Mouse (Mus musculus) liver, embryonic 14.5 days (tissue): ENCODE data around the gene Crip2. TPM values are rescaled to one million over a fixed set of nuclear protein-coding genes. Genes with fewer than 3 reads are reported as not detected.

Source experiments
- ATAC-seq: fragments of 200-750 bp; cut with Nextera tagmentation; 2 replicates; pipeline ENCODE4 v1.8.0; 2017; ENCODE audit warnings: moderate number of reproducible peaks, mild to moderate bottlenecking, moderate library complexity; ENCODE audit not compliant: insufficient read depth
- DNase-seq, 3 experiments: peaks; one replicate each; pipeline ENCODE4 v3.0.0-alpha.2; 2012 to 2013; ENCODE audit warnings: low read depth in 3 of 3, low spot score in 3 of 3
- H3K27ac ChIP-seq: fragments of 300-500 bp; sonication (generic); 2 replicates; pipeline ENCODE4 v1.5.1; 2014; ENCODE audit warnings: moderate library complexity, mild to moderate bottlenecking, control low read depth, inconsistent platforms
- H3K27me3 ChIP-seq: fragments of 300-500 bp; sonication (generic); 2 replicates; pipeline ENCODE4 v1.6.1; 2014; ENCODE audit warnings: mild to moderate bottlenecking, low read length, moderate library complexity; ENCODE audit not compliant: control insufficient read depth, insufficient read depth
- H3K36me3 ChIP-seq: fragments of 300-500 bp; sonication (generic); replicated peaks from 2 replicates; pipeline ENCODE4 v1.6.1; 2014; ENCODE audit warnings: low read depth; ENCODE audit not compliant: control insufficient read depth, insufficient read depth
- H3K4me1 ChIP-seq, 2 experiments: fragments of 200-500 bp in 1 of 2; fragments of 300-500 bp in 1 of 2; sonication (generic) in 1 of 2; replicated peaks; 2 replicates each; pipeline ENCODE4 v1.6.1; 2012 to 2014; ENCODE audit warnings: antibody characterized with exemption in 1 of 2, inconsistent platforms in 1 of 2, low read length in 1 of 2; ENCODE audit not compliant: control insufficient read depth in 2 of 2, insufficient read depth in 2 of 2
- H3K4me2 ChIP-seq: fragments of 300-500 bp; sonication (generic); 2 replicates; pipeline ENCODE4 v1.6.1; 2014; ENCODE audit warnings: low read depth, mild to moderate bottlenecking, control low read depth, moderate library complexity
- H3K4me3 ChIP-seq, 2 experiments: fragments of 200-500 bp in 1 of 2; fragments of 300-500 bp in 1 of 2; sonication (generic) in 1 of 2; 2 replicates each; pipeline ENCODE4 v1.5.1; 2012 to 2014; ENCODE audit warnings: low read depth in 2 of 2, low read length in 2 of 2, mild to moderate bottlenecking in 2 of 2, control low read depth in 1 of 2, inconsistent platforms in 1 of 2, moderate library complexity in 1 of 2; ENCODE audit not compliant: insufficient read depth in 1 of 2
- H3K9ac ChIP-seq: fragments of 300-500 bp; sonication (generic); replicated peaks from 2 replicates; pipeline ENCODE4 v1.6.1; 2014; ENCODE audit warnings: mild to moderate bottlenecking, control low read depth, moderate library complexity
- H3K9me3 ChIP-seq: fragments of 300-500 bp; sonication (generic); 2 replicates; pipeline ENCODE4 v1.6.1; 2016; ENCODE audit warnings: low read length, mixed read lengths; ENCODE audit not compliant: control insufficient read depth
- CTCF ChIP-seq: IDR thresholded peaks from 2 replicates; pipeline ENCODE4 v1.5.1; 2016; ENCODE audit warnings: antibody characterized with exemption, low read depth, control low read depth
- EP300 ChIP-seq: IDR thresholded peaks from 2 replicates; pipeline ENCODE4 v1.6.1; 2016; ENCODE audit warnings: antibody characterized with exemption, low read depth
- WGBS: fragments of 180-500 bp; shearing (Covaris S2); extraction: QIAGEN DNeasy Blood & Tissue Kit; methylation state at CpG from one replicate; pipeline ENCODE4 v1.1.7; 2014; ENCODE audit not compliant: insufficient replicate concordance; 5-methylcytosine and 5-hydroxymethylcytosine counted together
- polyA plus RNA-seq, 2 experiments: library from polyadenylated mRNA; depleted of rRNA in 1 of 2; stranded (reverse) in 1 of 2; unstranded in 1 of 2; fragments of >200 nt; fragmentation: Nextera tagmentation in 1 of 2; extraction: Ambion mirVana in 1 of 2; gene quantifications; 2 replicates each; pipeline versions ENCODE4 v1.2.1 to v1.2.3; 2012 to 2014

The Crip2 gene
- polyA plus RNA-seq, 2 experiments: 29.3 to 35.0 TPM

DNA sequence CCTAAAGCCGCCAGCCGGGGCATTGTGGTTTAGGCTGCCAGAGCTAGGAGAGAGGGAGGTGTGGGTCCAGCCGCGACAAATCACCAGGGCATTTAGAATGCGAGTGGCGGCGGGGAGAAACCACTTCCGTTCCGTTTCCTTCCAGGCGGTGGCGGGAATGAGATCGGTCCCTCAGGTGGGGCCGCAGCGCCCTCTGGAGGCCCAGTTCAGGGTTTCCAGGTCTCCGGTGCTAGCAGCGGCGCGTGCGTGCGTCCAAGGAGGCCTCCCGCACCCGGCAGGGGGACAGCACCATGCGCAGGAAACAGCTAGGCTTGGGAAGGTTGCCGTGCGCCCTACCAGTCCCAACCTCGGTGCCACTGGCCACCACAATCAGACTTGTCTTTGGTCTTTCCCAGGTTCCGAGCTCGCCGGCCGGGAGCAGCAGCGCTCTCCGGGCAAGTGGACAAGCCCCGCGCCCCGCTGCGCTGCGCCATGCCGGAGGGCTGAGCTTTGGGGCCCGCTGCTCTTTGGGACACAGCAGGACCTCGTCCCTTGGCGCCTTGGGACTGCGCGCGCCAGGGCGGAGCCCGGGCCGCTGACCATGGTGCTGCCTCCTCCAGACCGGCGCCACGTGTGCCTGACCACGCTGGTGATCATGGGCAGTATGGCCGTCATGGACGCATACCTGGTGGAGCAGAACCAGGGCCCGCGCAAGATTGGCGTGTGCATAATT, 47.7 kb downstream of the Crip2 start:
- no peaks in the 10 kb centered on the region for H3K9me3 ChIP-seq
- H3K4me3 ChIP-seq: no peak overlapping the region
- TF ChIP-seq EP300 (no peak), CTCF (peak; percentile 84)
- H3K36me3 ChIP-seq: no peaks in the 10 kb centered on the region
- H3K27ac ChIP-seq: no peak overlapping the region
- no peak overlapping the region for H3K9ac ChIP-seq
- H3K4me2 ChIP-seq: peak overlapping the region; percentile 54
- ATAC-seq (peak; percentile 45; the same call in 1 of the 2 replicates), DNase-seq (peak; percentile 15 to 27 (median 19))
- 4% methylated on average over 54 of the region's 56 CpGs for WGBS
- no peaks in the 10 kb centered on the region for H3K4me1 ChIP-seq
- peaks cover 34% of the 10 kb centered on the region for H3K27me3 ChIP-seq

DNA sequence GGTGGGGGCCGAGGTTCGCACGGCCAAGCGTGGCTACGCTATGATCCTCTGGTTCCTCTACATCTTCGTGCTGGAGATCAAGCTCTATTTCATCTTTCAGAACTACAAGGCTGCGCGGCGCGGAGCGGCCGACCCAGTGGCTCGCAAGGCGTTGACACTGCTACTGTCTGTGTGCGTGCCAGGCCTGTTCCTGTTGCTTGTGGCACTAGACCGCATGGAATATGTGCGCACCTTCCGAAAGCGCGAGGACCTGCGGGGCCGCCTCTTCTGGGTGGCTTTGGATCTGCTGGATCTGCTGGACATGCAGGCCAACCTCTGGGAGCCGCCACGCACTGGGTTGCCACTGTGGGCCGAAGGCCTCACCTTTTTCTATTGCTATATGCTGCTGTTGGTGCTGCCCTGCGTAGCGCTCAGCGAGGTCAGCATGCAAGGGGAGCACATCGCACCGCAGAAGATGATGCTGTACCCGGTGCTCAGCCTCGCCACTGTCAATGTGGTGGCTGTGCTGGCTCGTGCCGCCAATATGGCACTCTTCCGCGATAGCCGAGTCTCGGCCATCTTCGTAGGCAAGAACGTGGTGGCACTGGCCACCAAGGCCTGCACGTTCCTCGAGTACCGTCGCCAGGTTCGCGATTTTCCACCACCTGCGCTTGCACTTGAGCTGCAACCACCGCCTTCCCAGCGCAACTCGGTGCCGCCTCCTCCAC, 48.5 kb downstream of the Crip2 start:
- Histone ChIP-seq H3K4me1 (no peaks in the 10 kb centered on the region), H3K9ac (no peak overlapping the region), H3K9me3 (no peaks in the 10 kb centered on the region), H3K4me2 (no peak overlapping the region), H3K4me3 (no peak overlapping the region), H3K27me3 (peaks cover 34% of the 10 kb centered on the region), H3K36me3 (no peaks in the 10 kb centered on the region), H3K27ac (no peak overlapping the region)
- ATAC-seq: no peak
- WGBS: 77% methylated on average over 51 of the region's 51 CpGs
- TF ChIP-seq CTCF: no peak
- no peak for TF ChIP-seq EP300
- no peak for DNase-seq

DNA sequence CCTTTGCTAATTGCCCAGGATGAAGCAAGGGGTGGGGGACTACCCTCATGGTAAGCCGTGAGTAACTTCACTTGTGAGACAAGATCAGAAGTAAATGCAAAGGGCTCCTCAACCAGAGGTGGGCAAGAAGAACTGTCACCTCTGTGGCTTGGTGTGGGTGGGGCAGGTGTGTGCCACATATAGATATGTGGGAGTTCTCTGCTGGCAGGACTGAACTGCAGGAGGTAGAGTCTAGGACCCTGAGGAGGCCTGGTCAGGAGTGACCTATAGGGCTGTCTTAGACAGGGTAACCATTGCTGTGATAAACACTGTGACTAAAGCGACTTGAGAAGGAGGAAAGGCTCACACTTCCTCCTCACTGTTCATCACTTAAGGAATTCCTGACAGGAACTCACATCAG, 53.4 kb downstream of the Crip2 start:
- H3K36me3 ChIP-seq: no peaks in the 10 kb centered on the region
- no peak overlapping the region for H3K4me3 ChIP-seq
- H3K27me3 ChIP-seq: peaks cover under 1% of the 10 kb centered on the region; the same call in 1 of the 2 replicates

More for the DNA sequence above, 53.4 kb downstream of the Crip2 start:
- Histone ChIP-seq H3K9me3 (no peaks in the 10 kb centered on the region), H3K9ac (no peak overlapping the region), H3K4me2 (no peak overlapping the region), H3K27ac (no peak overlapping the region), H3K4me1 (no peaks in the 10 kb centered on the region)
- ATAC-seq (no peak), DNase-seq (no peak)
- 25% methylated on average over 2 of the region's 2 CpGs for WGBS
- no peak for TF ChIP-seq CTCF
- no peak for TF ChIP-seq EP300

Other genes starting within 250 kb of the Crip2 start
- 0.41 and 0.51 TPM in 2 replicates for gene Jag2, start 210.5 kb upstream of the Crip2 start, polyA plus RNA-seq (2012; rRNA removed)
- 0.09 and 0.11 TPM in 2 replicates for gene Jag2, start 210.5 kb upstream of the Crip2 start, polyA plus RNA-seq (2014; fragmentation: Nextera tagmentation; extraction: Ambion mirVana)
- gene Nudt14, start 198.1 kb upstream of the Crip2 start, polyA plus RNA-seq (2012; rRNA removed): 6.3 and 7.5 TPM in 2 replicates
- gene Nudt14, start 198.1 kb upstream of the Crip2 start, polyA plus RNA-seq (2014; fragmentation: Nextera tagmentation; extraction: Ambion mirVana): 16.9 and 18.4 TPM in 2 replicates
- 4.1 and 5.5 TPM in 2 replicates for gene Btbd6, start 163.8 kb upstream of the Crip2 start, polyA plus RNA-seq (2012; rRNA removed)
- gene Btbd6, start 163.8 kb upstream of the Crip2 start, polyA plus RNA-seq (2014; fragmentation: Nextera tagmentation; extraction: Ambion mirVana): 3.3 and 4.6 TPM in 2 replicates
- 21.5 and 32.0 TPM in 2 replicates for gene Brf1, start 139.5 kb upstream of the Crip2 start, polyA plus RNA-seq (2012; rRNA removed)
- 19.5 and 22.5 TPM in 2 replicates for gene Brf1, start 139.5 kb upstream of the Crip2 start, polyA plus RNA-seq (2014; fragmentation: Nextera tagmentation; extraction: Ambion mirVana)
- gene Pacs2, start 125.7 kb upstream of the Crip2 start, polyA plus RNA-seq (2012; rRNA removed): 9.1 and 11.7 TPM in 2 replicates
- 3.7 and 5.4 TPM in 2 replicates for gene Pacs2, start 125.7 kb upstream of the Crip2 start, polyA plus RNA-seq (2014; fragmentation: Nextera tagmentation; extraction: Ambion mirVana)
- 0.02 TPM in 1 of 2 replicates, not detected in the other for gene Tex22, start 65.7 kb upstream of the Crip2 start, polyA plus RNA-seq (2012; rRNA removed)
- gene Tex22, start 65.7 kb upstream of the Crip2 start, polyA plus RNA-seq (2014; fragmentation: Nextera tagmentation; extraction: Ambion mirVana): not detected in 2 replicates
- 22.4 and 22.6 TPM in 2 replicates for gene Mta1, start 42.0 kb upstream of the Crip2 start, polyA plus RNA-seq (2012; rRNA removed)
- gene Mta1, start 42.0 kb upstream of the Crip2 start, polyA plus RNA-seq (2014; fragmentation: Nextera tagmentation; extraction: Ambion mirVana): 4.7 and 6.3 TPM in 2 replicates
- gene Crip1, start 6.1 kb downstream of the Crip2 start, polyA plus RNA-seq (2012; rRNA removed): 41.5 and 87.7 TPM in 2 replicates
- 100.0 and 101 TPM in 2 replicates for gene Crip1, start 6.1 kb downstream of the Crip2 start, polyA plus RNA-seq (2014; fragmentation: Nextera tagmentation; extraction: Ambion mirVana)
- gene Tedc1, start 16.2 kb downstream of the Crip2 start, polyA plus RNA-seq (2012; rRNA removed): 8.2 and 12.0 TPM in 2 replicates
- gene Tedc1, start 16.2 kb downstream of the Crip2 start, polyA plus RNA-seq (2014; fragmentation: Nextera tagmentation; extraction: Ambion mirVana): 6.4 and 6.8 TPM in 2 replicates
- 0.29 and 0.54 TPM in 2 replicates for gene Tmem121, start 45.7 kb downstream of the Crip2 start, polyA plus RNA-seq (2012; rRNA removed)
- gene Tmem121, start 45.7 kb downstream of the Crip2 start, polyA plus RNA-seq (2014; fragmentation: Nextera tagmentation; extraction: Ambion mirVana): 0.11 TPM in 1 of 2 replicates, not detected in the other